Mouse (Mus musculus) cerebellum, adult 9-10 months (tissue): ENCODE results near the gene Nox4.

Experiments used
- DNase-seq: peaks from one replicate; pipeline ENCODE4 v3.0.0; 2022

The Nox4 gene

DNA sequence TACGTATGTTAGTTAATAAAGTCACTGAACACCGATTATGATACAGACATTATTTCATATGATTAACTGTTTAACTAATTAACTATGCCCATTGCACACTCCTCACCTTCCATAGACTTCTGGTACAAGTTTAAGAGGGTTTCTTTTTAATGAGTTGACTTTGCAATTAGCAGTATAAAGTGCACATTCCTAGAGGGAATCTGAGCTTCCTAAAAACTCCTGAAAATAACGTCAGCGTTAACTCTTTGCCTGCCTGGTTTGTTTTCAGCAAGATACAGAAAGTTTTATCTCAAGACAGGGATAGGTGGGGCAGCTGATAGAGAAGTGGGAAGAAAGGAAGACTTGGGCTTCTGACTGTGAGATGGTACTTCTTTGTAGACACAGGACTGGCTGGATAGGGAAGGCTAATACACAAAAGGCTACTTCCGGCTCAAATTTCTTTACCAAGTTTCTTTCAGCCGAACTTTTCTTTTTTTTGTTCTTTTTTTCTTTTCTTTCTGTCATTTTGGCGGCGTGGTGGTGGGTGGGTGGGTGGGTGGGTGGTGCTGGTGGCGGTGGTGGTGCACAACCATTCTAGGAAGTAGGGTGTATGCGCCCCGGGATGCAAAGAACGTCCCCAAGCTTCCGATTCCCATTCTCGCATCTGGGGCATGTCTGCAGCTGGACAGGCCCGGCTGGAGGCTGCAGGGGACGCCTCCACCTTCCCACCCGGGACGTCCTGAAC lies at the start of gene Nox4:
TSS of gene Nox4 (plus strand) at position 241 of the 724 bp plus-strand sequence.
- no peak for DNase-seq

DNA sequence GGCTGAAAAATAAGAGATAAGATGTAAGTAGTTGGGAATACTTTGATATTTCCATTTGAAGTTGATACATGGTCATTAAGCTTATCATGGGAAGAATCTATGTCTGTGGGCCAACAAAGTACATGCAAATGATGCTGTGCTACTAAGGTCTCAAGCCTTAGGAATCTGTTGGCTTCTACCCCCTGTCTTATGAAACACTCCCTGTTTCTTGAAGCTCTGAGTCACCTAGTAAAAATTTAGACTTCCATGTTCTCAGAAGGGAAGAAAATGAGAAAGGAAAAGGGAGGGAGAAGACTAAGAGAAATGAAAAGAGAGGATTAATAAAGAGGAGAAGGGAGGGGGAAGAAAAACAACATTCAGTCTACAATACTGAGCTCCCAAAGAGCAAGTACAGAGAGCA lies 41.1 kb upstream of the Nox4 start:
- DNase-seq, result no peak

DNA sequence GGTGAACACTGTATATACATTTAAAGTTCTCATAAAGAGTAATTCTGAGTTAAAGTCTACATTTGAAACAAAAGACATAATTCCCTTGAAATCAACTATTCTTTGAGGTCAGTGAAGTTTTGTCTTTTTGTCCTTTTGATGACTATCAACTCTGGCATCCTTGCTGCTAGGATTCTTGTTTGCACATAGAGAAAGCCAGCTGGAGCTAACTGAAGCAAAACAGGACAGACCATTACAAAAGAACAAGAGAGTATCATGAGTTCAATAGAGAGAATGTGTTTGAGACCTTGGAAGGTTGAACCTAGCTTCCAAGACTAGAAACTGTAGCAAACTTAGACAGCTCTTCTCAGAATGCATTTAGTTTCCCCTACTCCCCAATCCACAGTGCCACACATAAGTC lies 24.2 kb upstream of the Nox4 start:
- DNase-seq, result no peak

DNA sequence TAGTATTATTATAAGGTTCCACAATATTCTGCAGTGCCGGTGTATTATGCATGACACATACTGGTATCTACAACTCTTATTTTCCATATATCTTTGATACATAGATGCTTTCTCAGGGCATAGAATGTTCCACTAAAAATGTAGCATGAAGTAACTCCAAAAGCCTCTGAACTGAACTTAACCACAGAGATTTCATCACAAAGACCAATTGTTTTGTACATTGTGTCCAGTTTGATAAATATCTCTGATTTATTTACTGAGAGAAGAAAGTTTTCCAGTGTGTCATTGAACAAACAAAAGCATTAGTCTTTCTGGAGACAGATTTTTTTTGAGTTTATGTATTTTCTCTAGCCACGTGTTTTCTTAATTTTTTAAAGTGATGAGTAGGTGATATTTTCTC lies 23.1 kb upstream of the Nox4 start:
- DNase-seq, result no peak

DNA sequence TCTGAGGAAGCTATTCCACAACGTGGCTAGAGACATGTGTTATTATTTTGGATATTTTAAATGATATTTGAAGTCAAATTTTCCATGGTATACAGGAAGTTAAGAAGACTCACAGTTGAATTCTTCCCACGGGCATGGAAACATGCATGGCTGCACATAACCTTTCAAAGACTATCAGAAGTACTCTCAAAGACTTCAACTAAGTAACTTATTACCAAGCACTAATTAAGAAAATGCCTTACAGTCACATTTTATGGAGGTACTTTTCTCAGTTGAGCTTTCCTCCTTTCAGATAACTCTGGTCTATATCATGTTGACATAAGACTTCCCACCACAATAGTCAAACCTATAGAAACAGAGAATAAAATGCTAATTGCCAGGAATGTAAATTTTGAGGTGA lies 20.3 kb upstream of the Nox4 start:
- no peak for DNase-seq

DNA sequence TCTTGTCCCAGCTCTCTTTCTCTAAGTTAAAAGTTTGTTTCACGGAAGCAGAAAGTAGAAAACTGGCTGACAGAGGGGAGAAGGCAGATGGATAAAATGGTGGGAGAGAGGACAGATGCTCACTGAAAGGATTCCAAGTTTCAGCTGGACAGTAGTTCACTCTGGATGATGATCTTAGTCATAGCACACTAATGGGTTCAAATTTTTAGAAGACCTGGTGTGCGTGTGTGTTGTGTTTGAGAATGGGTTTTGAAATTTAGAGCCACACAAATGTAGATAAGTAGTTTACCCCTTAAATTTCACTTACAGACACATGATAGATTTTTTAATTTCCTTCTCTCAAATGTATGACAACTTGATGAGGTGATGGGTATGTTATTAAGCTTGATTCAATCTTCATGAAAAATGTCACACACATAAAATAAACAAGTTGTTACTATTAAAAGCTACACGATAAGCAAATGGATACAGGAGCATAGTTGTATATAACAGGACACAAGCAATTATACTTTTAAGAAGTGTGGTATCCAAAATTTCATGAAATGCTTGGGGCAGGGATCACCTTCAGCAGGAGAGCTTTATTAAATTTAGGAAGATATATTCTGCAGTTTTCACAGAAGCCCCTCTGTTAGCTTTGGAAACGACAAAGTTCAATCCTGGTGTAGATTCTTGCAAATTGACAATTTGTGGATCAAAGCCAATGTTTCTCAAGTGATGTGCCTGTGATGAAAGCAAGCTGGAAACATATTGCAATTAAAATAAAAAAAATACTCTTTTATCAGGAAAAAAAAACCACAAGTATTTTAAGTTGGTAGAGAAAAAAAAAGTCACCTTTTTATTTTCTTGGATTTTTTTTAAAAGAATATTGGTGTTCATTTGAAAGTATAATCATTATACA lies 18.6 kb upstream of the Nox4 start:
- DNase-seq, result no peak

DNA sequence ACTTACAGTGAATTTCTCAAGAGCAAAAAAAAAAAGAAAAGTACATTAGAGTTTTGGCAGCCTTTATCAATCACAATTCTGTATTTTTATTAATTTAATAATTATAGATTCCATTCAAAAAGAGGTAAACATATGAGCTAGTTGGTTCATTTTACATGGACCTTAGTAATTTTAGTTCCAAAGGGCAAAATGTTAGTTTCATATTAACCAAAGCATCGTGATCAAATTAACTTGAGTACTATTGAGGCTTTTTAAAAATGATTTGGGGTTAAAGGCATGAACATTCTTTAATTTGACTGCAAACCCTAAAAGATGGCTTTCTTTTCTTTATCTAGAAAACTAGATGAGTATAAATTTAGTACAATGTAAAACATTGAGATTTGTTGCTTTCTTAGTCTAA lies 16.4 kb upstream of the Nox4 start:
- DNase-seq, result no peak

DNA sequence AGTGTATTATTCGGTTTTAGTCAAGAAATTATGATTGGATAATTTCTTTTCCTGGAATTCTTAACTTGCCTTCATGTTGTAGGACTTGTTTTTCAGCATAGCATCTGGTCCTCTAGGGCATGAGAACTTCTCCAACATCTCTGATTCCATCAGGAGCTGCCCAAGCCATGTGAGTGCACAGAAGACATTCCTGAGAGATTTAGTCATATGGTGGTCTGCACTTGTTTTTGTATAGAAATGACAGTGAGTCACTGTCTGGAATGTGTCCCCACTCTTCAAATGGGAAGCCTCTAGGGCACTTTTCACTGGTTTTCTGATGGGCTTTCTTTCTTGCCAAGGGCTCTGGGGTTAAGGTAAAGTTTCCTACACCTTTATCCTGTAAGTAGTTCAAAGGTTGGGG lies 4.8 kb upstream of the Nox4 start:
- no peak for DNase-seq

DNA sequence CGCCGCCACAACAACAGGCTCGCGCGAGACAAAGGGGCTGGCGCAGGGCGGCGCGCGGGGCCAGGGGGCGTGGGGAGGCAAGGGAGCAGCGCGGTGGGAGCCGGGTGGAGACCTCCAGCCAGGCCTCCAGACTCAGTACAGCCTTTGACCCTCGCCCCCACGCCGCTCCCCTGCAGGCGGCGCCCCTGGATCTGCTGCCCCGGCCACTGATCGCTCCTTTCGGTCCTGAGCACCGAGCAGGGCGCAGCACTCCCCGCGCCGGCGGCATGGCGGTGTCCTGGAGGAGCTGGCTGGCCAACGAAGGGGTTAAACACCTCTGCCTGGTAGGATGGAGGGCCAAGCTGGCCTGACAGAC lies 661 bp downstream of the Nox4 start:
- no peak for DNase-seq

DNA sequence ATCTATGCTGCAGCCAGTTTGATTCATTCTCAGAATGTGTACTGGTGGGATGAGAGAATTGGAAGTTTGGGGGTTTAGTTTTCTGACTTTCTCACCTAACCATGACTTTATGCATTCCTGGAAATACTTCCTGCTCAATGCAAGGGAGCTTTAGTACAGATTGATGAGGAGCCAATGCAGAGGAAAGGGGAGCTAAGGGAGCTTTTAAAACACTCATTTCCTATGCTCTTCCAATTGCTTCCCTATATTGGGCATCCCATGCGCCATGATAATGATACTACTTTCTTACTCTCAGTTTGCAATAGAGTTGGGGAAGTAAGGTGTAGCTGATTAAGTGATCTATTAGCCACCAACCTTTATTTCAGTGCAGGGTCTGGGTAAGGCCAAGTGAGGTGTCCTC lies 1.0 kb downstream of the Nox4 start:
- DNase-seq, result no peak

DNA sequence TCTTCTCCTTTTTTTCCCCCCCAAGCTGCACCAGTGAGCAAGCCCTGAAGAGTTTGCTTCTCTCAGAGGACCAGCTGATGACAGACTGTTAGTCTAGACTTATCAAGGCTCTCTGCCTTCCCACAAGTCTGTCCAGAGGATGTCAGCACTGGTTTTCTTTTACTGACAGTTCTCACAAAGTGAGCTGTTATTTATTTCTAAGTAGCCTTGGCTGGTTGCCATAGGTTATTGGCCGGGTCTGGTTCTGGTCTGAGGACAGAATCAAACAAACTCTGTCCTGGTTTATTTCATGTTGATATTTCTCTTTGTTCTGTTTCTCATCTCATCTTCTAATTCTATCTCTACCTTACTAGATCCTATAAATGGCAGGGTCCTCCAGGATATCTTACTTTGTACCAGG lies 2.0 kb downstream of the Nox4 start:
- no peak for DNase-seq

DNA sequence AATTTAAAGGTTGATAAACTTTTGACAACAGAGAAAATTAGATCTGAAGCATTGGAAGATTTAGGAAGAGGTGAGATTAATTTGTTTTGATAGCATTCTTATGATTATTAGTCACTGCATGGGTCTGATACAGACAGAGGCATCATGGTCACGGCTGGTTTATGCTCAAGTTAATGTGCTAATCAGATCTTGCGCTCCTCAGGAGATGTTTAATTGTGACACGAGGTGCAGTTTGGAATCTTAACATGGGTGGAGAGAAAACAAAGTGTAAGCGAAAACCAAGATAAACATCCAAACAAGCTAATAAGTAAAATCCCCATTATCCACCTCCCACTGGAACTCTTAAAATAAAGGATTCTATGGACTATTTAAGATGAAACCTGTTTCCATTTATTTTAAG lies 6.2 kb downstream of the Nox4 start:
- no peak for DNase-seq

DNA sequence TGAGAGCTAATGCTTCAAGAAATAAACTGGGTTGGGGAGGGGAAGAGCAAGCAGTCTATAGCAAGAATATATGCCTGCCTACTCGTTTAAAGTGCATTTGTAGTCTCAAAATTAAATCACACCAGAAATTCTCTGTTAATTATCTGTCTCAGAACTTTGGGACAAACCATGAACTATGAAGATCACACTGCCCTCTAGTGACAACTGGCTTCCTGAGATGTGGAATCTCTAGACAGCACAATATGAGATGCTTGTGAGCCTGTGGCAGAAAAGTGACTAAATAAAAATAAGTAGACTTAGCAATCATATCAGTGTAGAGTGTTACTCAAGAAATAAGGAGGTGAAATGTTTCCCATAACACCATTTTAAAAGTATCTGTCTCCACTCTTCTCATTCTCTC lies 31.3 kb downstream of the Nox4 start:
- DNase-seq, result peak; percentile 5

DNA sequence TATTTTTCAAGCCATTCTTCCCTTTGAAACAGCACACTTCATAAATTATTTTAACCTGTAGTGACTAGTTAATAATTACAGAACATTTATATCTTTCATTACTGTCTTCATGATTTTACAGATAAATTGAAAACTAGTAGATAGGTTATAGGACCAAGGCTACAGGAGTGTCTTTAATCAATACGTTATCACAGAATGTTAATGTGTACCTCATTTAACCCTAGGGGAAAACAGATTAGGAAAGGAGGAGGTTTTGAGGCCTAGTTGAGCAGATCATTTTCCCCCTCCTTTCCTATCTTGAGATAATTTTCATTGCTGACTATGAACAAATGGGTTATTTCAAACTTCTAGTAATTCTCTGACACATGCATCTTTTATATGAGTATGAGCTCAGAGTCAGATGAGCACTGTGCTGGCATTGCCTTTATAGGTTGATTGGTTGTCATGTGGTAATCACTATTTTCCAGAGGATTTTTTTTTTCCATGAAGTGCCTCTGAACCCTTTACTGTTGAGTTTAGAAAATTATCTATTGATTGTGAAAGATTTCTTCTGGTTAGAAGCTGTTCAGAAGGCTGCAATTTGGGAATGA lies 57.9 kb downstream of the Nox4 start:
- DNase-seq, result no peak

DNA sequence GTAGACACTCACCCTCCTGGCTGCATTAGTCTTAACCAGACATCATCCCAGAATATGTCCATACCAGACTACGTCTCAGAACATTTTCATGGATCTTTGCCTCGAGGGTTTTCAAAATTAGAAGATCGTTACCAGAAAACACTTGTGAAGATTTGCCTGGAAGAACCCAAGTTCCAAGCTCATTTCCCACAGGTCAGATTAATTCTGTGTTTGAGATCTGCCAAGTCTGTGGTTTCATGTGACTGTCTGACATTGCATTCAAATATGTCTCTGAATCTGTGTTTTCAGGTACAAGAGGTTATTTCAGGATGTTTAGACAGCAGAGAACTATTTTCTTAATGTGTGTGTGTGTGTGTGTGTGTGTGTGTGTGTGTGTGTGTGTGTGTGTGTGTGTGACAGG lies 75.7 kb downstream of the Nox4 start:
- no peak for DNase-seq

DNA sequence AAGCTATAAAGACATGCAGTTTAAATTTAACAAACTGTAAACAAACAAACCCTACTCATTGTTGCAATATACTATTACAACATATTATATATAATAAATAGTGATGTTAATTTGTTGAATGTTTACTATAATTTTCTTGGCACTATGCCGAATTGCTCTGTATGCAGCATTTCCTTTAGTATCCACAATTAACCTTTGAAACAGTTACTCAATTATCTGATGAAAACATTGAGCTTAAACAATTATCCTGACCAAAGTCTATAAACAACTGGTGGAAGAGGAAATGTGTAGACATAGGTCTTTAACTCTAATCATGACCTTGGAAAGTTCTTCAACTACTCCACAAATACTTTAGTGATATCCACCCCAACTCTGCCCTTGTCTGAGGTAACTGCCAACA lies 76.2 kb downstream of the Nox4 start:
- no peak for DNase-seq

DNA sequence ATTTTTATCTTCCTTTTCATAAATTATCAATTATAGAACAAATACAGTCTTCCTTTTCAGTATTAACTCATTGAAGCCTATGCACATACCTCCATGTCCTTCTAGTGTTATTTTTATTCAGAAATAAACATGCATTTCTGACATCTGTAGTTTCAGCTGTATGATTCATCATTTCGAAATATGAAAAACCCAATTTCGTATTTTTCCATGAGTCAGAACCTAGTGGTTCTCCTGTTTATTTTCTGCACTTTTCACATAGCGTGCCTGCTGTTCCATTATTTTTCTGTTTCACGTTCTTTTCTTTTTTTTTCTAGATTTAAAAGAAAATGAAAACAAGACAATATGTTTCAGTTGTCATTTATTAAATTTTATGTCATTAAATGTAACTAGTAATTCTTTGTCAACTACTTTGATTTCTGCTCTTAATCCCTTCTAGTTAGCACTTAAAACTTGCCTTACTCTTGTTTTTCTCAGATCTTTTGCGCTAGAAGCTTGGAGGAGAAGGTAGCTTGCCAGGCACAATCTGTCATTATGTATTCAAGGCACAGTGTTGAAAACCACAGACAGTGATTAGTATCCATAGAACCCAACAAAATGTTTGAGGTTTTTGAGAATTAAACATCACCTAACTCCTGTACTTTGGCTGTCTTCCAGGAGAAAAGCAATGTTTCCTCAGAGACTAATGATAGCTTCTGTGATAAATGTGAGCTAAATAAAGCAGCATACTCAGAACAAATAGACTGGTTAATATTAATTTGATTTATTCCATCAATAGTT lies 85.1 kb downstream of the Nox4 start:
- no peak for DNase-seq

DNA sequence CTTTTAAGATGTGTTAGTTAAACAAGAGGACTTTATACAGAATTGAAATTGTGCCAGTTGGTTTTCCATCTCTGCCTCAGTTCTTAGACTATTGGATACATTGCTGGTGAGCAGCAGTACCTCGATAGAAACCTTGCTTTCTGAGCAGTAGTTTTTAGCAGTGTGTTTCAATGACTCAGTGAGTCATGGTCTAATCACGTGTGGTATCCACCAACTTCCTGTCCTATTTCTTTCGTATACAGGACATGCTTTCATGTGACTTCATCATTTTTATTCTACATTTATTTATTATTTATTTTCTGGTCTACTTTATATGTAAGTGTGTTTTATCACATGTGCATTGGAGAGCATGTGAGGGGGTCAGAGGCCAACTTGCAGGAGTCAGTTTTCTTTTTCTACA lies 99.7 kb downstream of the Nox4 start:
- DNase-seq, result no peak

DNA sequence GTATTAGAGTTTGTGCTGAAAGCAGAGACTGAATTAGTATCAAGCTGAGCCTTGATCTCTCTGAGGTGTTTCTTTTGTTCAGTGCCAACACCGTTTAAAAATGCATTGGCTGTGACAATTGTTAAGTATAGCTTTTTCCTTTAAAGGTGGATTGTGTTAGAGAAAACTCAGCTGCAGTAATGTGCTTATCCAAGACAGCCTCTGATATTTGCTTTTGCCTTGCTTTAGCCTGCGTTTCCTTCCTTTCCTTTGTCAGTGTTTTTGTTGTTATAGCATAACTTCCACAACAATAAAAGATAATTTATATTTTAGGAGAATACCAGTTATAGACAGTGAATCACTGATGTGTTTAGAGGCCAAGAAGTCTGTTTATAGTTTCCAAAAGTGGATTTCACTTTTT lies 106.9 kb downstream of the Nox4 start:
- no peak for DNase-seq

DNA sequence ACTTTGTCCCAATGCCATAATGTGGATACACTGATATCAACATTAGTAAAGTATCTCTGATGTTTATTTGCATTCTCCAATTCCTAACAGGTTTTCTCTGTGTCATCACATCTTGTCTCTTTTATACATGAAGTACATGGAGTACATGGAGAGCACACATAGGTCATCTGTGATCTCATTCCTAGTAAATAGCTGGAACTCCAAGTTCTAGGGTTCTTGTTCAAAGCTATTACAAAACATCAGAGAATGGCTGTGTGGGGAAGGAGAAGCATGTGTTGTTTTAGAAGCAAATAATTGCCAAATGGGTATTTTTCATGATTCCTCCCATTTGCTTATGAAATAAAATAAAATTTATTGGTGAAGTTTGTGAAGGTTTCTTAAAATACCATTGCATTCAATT lies 121.9 kb downstream of the Nox4 start:
- no peak for DNase-seq

DNA sequence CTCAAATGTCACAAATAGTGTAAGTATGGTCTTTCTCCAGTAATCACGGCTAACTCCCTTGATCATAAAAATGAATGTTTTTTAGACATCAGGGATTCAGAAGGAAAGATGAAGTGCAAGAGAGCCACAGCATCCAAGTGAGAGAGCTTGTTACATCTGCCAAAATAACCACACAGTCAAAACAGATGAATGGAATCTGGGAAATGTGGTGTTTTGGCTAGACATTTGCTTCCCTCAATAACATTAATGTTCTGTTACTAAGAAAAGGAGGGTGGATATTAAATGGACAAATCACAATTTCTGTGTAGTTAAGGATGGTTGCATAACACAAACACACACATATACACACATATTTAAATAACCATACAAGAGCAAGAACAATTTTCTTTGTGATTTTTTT lies 123.2 kb downstream of the Nox4 start:
- DNase-seq, result no peak

DNA sequence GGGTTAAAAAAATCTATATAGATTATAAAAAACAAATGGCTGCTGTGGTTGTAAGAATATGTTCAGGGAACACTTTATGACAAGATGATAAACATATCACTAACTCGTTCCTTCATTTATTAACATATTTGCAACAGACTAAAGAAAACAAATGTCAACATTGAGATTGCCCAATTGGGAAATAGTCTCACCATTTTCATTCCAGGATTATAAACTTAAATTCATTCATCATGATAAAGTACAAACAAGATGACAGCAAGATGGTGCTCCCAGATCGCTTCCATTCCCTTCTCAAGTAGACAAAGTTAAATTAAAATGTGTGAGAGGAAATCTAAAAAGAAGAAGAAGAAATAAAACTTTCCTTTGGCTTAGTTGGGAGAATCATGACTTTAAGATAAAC lies 124.9 kb downstream of the Nox4 start:
- DNase-seq, result no peak

DNA sequence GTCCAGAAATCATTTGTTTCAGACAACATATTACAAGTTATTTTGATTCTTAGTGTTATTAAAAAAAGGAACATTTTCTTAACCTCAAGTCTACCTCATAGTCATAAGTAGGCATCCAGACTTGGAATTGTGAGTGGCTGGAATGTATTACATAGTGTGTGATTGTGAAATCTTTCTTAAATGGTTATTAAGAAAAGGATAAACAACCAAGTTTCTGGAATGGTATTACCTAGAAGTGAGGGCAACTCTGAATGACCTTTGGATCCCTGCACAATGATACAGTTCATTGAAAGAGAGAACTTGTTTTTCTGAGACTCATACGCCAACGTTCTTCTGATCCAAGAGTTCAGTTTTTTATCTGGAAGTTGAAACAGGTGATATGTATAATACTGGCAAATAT lies 125.4 kb downstream of the Nox4 start:
- DNase-seq, result no peak

DNA sequence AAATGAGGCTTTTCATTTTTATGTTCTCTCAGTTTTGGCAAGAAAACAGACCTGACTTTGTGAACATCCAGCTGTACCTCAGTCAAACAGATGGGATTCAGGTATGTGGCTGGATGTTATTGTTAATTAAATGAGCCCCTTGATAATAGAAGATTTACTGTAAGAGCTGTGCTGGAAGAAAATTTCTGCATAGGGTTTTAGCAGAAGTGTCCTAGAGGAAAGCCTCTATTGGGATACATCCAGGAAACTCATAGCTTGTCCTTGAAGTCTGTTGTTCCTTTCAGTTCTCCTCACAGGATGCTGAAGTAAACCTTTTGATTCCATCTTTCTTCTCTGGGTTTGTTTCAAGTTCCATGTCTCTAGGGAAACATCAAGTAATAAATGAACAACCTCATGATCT lies 128.4 kb downstream of the Nox4 start:
- DNase-seq, result no peak
